Mouse (Mus musculus) forebrain, embryonic 12.5 days (tissue): ENCODE data around the gene Prr7. TPM values are rescaled to one million over a fixed set of nuclear protein-coding genes. Genes with fewer than 3 reads are reported as not detected.
A peak's percentile ranks its signal among the peaks of the same experiment; 100 is the strongest.

Experiments used
- ATAC-seq: fragments of 200-750 bp; cut with Nextera tagmentation; 2 replicates; pipeline ENCODE4 v1.8.0; 2017; ENCODE audit warnings: moderate TSS enrichment; ENCODE audit not compliant: low FRiP score
- H3K27ac ChIP-seq: fragments of 300-500 bp; sonication (generic); 2 replicates; pipeline ENCODE4 v1.5.1; 2016; ENCODE audit warnings: mild to moderate bottlenecking
- H3K27me3 ChIP-seq: fragments of 300-500 bp; sonication (generic); 2 replicates; pipeline ENCODE4 v1.6.1; 2016; ENCODE audit warnings: mild to moderate bottlenecking
- H3K36me3 ChIP-seq: fragments of 300-500 bp; sonication (generic); replicated peaks from 2 replicates; pipeline ENCODE4 v1.6.1; 2016; ENCODE audit warnings: mild to moderate bottlenecking
- H3K4me1 ChIP-seq: fragments of 300-500 bp; sonication (generic); 2 replicates; pipeline ENCODE4 v1.6.1; 2016
- H3K4me2 ChIP-seq: fragments of 300-500 bp; sonication (generic); 2 replicates; pipeline ENCODE4 v1.6.1; 2016; ENCODE audit warnings: mild to moderate bottlenecking, moderate library complexity
- H3K4me3 ChIP-seq: fragments of 300-500 bp; sonication (generic); replicated peaks from 2 replicates; pipeline ENCODE4 v1.5.1; 2016; ENCODE audit warnings: mild to moderate bottlenecking
- H3K9ac ChIP-seq: fragments of 300-500 bp; sonication (generic); 2 replicates; pipeline ENCODE4 v1.6.1; 2016; ENCODE audit warnings: mild to moderate bottlenecking
- H3K9me3 ChIP-seq: fragments of 300-500 bp; sonication (generic); 2 replicates; pipeline ENCODE4 v1.6.1; 2016
- WGBS: fragments of 180-500 bp; shearing (Covaris S2); methylation state at CpG from one replicate; pipeline ENCODE4 v1.1.7; 2016; 5-methylcytosine and 5-hydroxymethylcytosine counted together
- polyA plus RNA-seq: library from polyadenylated mRNA; unstranded; fragments of >200 nt; fragmentation: Nextera tagmentation; extraction: Ambion mirVana; gene quantifications from 2 replicates; pipeline ENCODE4 v1.2.1, GENCODE M21; 2016

The Prr7 gene
- polyA plus RNA-seq, 1 experiment from 2014 or later = 2.7 TPM

GRCm38 (mm10) chr13:55451296-55451695 is 12.8 kb upstream of the Prr7 start:
- H3K4me2 ChIP-seq = no peak overlapping the region
- peaks cover 16% of the 10 kb centered on the region for H3K4me1 ChIP-seq
- 92% methylated on average over 10 of the region's 10 CpGs for WGBS
- no peaks in the 10 kb centered on the region for H3K9me3 ChIP-seq
- ATAC-seq = no peak
- H3K9ac ChIP-seq = no peak overlapping the region
- no peaks in the 10 kb centered on the region for H3K27me3 ChIP-seq
- H3K27ac ChIP-seq = no peak overlapping the region
- H3K36me3 ChIP-seq = peaks cover 74% of the 10 kb centered on the region
- no peak overlapping the region for H3K4me3 ChIP-seq

GRCm38 (mm10) chr13:55451785-55452549 is 12.1 kb upstream of the Prr7 start:
- no peak overlapping the region for H3K4me2 ChIP-seq
- H3K4me1 ChIP-seq = peaks cover 9% of the 10 kb centered on the region
- H3K27me3 ChIP-seq = no peaks in the 10 kb centered on the region
- ATAC-seq = no peak
- H3K27ac ChIP-seq = no peak overlapping the region
- no peak overlapping the region for H3K4me3 ChIP-seq
- H3K9ac ChIP-seq = no peak overlapping the region
- WGBS = 96% methylated on average over 16 of the region's 16 CpGs
- H3K36me3 ChIP-seq = peaks cover 80% of the 10 kb centered on the region
- H3K9me3 ChIP-seq = no peaks in the 10 kb centered on the region

- Histone ChIP-seq H3K4me1 (peaks cover 48% of the 10 kb centered on the region), H3K27ac (0 out of 2 replicates have a peak overlapping the region, but pooled peaks have one; percentile 99), H3K9me3 (no peaks in the 10 kb centered on the region), H3K9ac (no peak overlapping the region), H3K27me3 (no peaks in the 10 kb centered on the region), H3K36me3 (peaks cover 46% of the 10 kb centered on the region), H3K4me3 (no peak overlapping the region; the same call in 1 of the 2 replicates), H3K4me2 (peak overlapping the region; percentile 83; the same call in 1 of the 2 replicates)
- WGBS = 48% methylated on average over 2 of the region's 2 CpGs
- no peak for ATAC-seq
Measured at GRCm38 (mm10) chr13:55462965-55463364, 1.1 kb upstream of the Prr7 start.

- ATAC-seq = no peak; the same call in 1 of the 2 replicates
- H3K4me1 ChIP-seq = peaks cover 54% of the 10 kb centered on the region
- H3K4me2 ChIP-seq = peak overlapping the region; percentile 83
- H3K9ac ChIP-seq = peak overlapping the region; percentile 95
- peaks cover 41% of the 10 kb centered on the region for H3K36me3 ChIP-seq
- no peaks in the 10 kb centered on the region for H3K27me3 ChIP-seq
- H3K27ac ChIP-seq = peak overlapping the region; percentile 99
- H3K4me3 ChIP-seq = peak overlapping the region; percentile 70
- no peaks in the 10 kb centered on the region for H3K9me3 ChIP-seq
- 8% methylated on average over 14 of the region's 14 CpGs for WGBS
Measured at GRCm38 (mm10) chr13:55463399-55464026, 554 bp upstream of the Prr7 start.

GRCm38 (mm10) chr13:55465184-55465583 is 1.1 kb downstream of the Prr7 start:
- peak; percentile 39 for ATAC-seq
- Histone ChIP-seq H3K27ac (peak overlapping the region; percentile 99), H3K9me3 (no peaks in the 10 kb centered on the region), H3K4me2 (peak overlapping the region; percentile 83), H3K4me3 (peak overlapping the region; percentile 70), H3K4me1 (peaks cover 70% of the 10 kb centered on the region), H3K36me3 (peaks cover 24% of the 10 kb centered on the region), H3K27me3 (no peaks in the 10 kb centered on the region), H3K9ac (peak overlapping the region; percentile 95)
- WGBS = 3% methylated on average over 3 of the region's 3 CpGs

GRCm38 (mm10) chr13:55465830-55466440 is 1.9 kb downstream of the Prr7 start:
- Histone ChIP-seq H3K4me3 (peak overlapping the region; percentile 70), H3K27me3 (no peaks in the 10 kb centered on the region), H3K4me2 (peak overlapping the region; percentile 83), H3K9me3 (no peaks in the 10 kb centered on the region), H3K9ac (peak overlapping the region; percentile 95), H3K27ac (peak overlapping the region; percentile 99), H3K36me3 (peaks cover 18% of the 10 kb centered on the region), H3K4me1 (peaks cover 78% of the 10 kb centered on the region)
- no peak for ATAC-seq
- 73% methylated on average over 5 of the region's 5 CpGs for WGBS

- Histone ChIP-seq H3K9ac (no peak overlapping the region), H3K36me3 (peaks cover 8% of the 10 kb centered on the region), H3K27ac (peak overlapping the region; percentile 89; the same call in 1 of the 2 replicates), H3K27me3 (no peaks in the 10 kb centered on the region), H3K4me2 (no peak overlapping the region), H3K4me3 (no peak overlapping the region), H3K9me3 (no peaks in the 10 kb centered on the region), H3K4me1 (peaks cover 93% of the 10 kb centered on the region)
- ATAC-seq = no peak
- 47% methylated on average over 13 of the region's 13 CpGs for WGBS
Measured at GRCm38 (mm10) chr13:55468851-55469560, 4.9 kb downstream of the Prr7 start.

- no peak for ATAC-seq
- no peaks in the 10 kb centered on the region for H3K27me3 ChIP-seq
- H3K27ac ChIP-seq = peak overlapping the region; percentile 89
- H3K4me3 ChIP-seq = no peak overlapping the region
- peak overlapping the region; percentile 99 for H3K4me2 ChIP-seq
- peaks cover 97% of the 10 kb centered on the region for H3K4me1 ChIP-seq
- WGBS = 42% methylated on average over 9 of the region's 9 CpGs
- H3K9ac ChIP-seq = no peak overlapping the region
- peaks cover 22% of the 10 kb centered on the region for H3K36me3 ChIP-seq
- no peaks in the 10 kb centered on the region for H3K9me3 ChIP-seq
Measured at GRCm38 (mm10) chr13:55470372-55470771, 6.3 kb downstream of the Prr7 start.

GRCm38 (mm10) chr13:55471156-55471818 is 7.2 kb downstream of the Prr7 start:
- Histone ChIP-seq H3K4me3 (peak overlapping the region; percentile 57), H3K9ac (peak overlapping the region; percentile 79), H3K9me3 (no peaks in the 10 kb centered on the region), H3K27ac (peak overlapping the region; percentile 89), H3K27me3 (no peaks in the 10 kb centered on the region), H3K36me3 (peaks cover 31% of the 10 kb centered on the region), H3K4me2 (peak overlapping the region; percentile 99), H3K4me1 (peaks cover 96% of the 10 kb centered on the region)
- WGBS = under 1% methylated on average over 51 of the region's 54 CpGs
- ATAC-seq = peak; percentile 62

GRCm38 (mm10) chr13:55471819-55472131 is 7.7 kb downstream of the Prr7 start:
- H3K4me2 ChIP-seq = peak overlapping the region; percentile 99
- H3K9me3 ChIP-seq = no peaks in the 10 kb centered on the region
- H3K4me3 ChIP-seq = peak overlapping the region; percentile 57
- peaks cover 36% of the 10 kb centered on the region for H3K36me3 ChIP-seq
- peak overlapping the region; percentile 79 for H3K9ac ChIP-seq
- H3K27me3 ChIP-seq = no peaks in the 10 kb centered on the region
- H3K4me1 ChIP-seq = peaks cover 93% of the 10 kb centered on the region
- WGBS = under 1% methylated on average over 25 of the region's 31 CpGs
- H3K27ac ChIP-seq = peak overlapping the region; percentile 89
- no peak; the same call in 1 of the 2 replicates for ATAC-seq

GRCm38 (mm10) chr13:55472132-55473022 is 8.3 kb downstream of the Prr7 start:
- Histone ChIP-seq H3K36me3 (peaks cover 42% of the 10 kb centered on the region), H3K4me3 (peak overlapping the region; percentile 57), H3K9me3 (no peaks in the 10 kb centered on the region), H3K27me3 (no peaks in the 10 kb centered on the region), H3K27ac (peak overlapping the region; percentile 89), H3K4me2 (peak overlapping the region; percentile 99), H3K9ac (peak overlapping the region; percentile 79), H3K4me1 (peaks cover 87% of the 10 kb centered on the region)
- under 1% methylated on average over 97 of the region's 103 CpGs for WGBS
- ATAC-seq = peak; percentile 40
